Mouse (Mus musculus): ENCODE results near the gene Zfp791.

DNA sequence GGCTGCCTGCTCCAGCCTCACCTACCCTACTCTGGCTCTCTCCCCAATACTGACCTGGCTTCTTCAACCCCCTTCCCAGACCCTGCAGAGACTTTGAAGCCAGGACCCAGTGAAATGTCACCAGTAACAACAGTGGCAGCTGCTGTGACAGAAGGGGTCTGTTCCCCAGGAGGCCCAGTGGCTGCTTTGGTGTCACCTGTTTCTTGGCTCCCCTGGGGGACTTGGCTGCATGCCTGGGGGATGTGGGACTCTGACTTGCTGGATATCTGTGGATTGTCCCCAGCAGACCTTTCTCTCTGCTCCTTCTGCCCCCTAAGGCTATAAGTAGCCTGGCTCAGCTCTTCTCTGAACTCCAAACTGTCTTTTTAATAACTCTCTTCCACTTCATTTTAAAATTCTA lies 54.9 kb downstream of the Zfp791 start, which contains the start of gene Gm5741:
- no peak for TF ChIP-seq POLR2A (IDR thresholded peaks at IDR 0.05; ENCODE audit: low read depth, low read length)
- TF ChIP-seq CTCF (IDR thresholded peaks at IDR 0.05; ENCODE audit: extremely low read depth, insufficient read length, insufficient replicate concordance, low read depth, low read length) = no peak

All from small intestine, adult 2 months (tissue).